ENCODE assay signal across 28 mouse cellular contexts in the genomic region with DNA sequence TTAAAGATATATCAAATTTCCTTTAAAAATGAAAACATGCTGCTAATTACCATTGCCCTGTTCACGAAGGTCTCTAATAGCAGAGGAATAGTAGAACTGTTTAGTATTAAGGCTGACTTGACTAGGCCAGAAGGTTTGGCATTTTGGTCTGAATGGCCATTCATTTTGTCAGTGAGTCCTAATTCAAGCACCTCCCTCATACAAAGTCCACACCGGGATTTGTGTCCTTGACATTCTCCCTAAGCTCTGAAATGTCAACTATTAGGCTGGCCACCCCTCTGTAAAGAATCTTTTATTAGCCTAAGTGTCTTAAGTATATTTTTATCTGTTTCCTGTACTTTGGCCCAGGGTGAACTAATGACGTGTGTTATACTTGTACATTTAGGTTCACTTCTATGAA.
DNase-seq lines count a peak whose midpoint lies in the region; ATAC-seq lines count a peak whose summit lies in the region.
"Had no signal": no experiment of that assay in that cellular context is flagged by ENCODE, and none has a peak within 500 bp of the region (broad histone marks: within the 10 kb centered on the region; RNA-seq: fewer than 3 reads in every experiment).

No protein-coding gene starts in this region.

- H3K4me3 ChIP-seq in kidney, embryonic 16.5 days (ENCODE audit: low read length): no peak overlapping the region
- H3K4me3 ChIP-seq: embryonic facial prominence, embryonic 13.5 days; embryonic facial prominence, embryonic 15.5 days; erythroblast, embryonic 14.5 days; forebrain, embryonic 10.5 days; forebrain, embryonic 12.5 days had no signal

- H3K9ac ChIP-seq in kidney, embryonic 16.5 days (replicated peaks; ENCODE audit: low read length): no peak overlapping the region
- H3K9ac ChIP-seq: embryonic facial prominence, embryonic 13.5 days; embryonic facial prominence, embryonic 15.5 days; forebrain, embryonic 12.5 days had no signal

- H3K27ac ChIP-seq in kidney, embryonic 16.5 days (ENCODE audit: low read length): no peak overlapping the region
- H3K27ac ChIP-seq: embryonic facial prominence, embryonic 13.5 days; embryonic facial prominence, embryonic 15.5 days; forebrain, embryonic 10.5 days; forebrain, embryonic 12.5 days had no signal

- no peaks in the 10 kb centered on the region for H3K4me1 ChIP-seq in kidney, embryonic 16.5 days (ENCODE audit: insufficient read depth, low read length)
- H3K4me1 ChIP-seq: embryonic facial prominence, embryonic 13.5 days; embryonic facial prominence, embryonic 15.5 days; forebrain, embryonic 10.5 days; forebrain, embryonic 12.5 days had no signal

- no peak for ATAC-seq in kidney, embryonic 16.5 days (ENCODE audit: low FRiP score, low TSS enrichment)
- ATAC-seq: activated CD4-positive, CD25-positive, alpha-beta regulatory T cell, adult 4 months; CD4-positive, CD25-positive, alpha-beta regulatory T cell, adult 4 months; forebrain, embryonic 14.5 days; forebrain, embryonic 16.5 days; Patski had no signal

- no peaks in the 10 kb centered on the region for H3K9me3 ChIP-seq in kidney, embryonic 16.5 days (ENCODE audit: low read length)
- H3K9me3 ChIP-seq: embryonic facial prominence, embryonic 13.5 days; embryonic facial prominence, embryonic 15.5 days; forebrain, embryonic 10.5 days; forebrain, embryonic 12.5 days; G1E had no signal

- peak; percentile 45 to 81 for DNase-seq in adrenal gland, adult (ENCODE audit: inconsistent age in 2 of 2, low spot score in 1 of 2)
- no peak for DNase-seq in adrenal gland, postnatal 25 days
- peak; percentile 31 for DNase-seq in adrenal gland, adult 8-10 months
- DNase-seq in adrenal gland, postnatal 4 days (ENCODE audit: low spot score in 2 of 2): no peak
- peak; percentile 12 for DNase-seq in kidney, adult 9 months
- peak; percentile 22 to 40 for DNase-seq in adrenal gland, postnatal 36 days
- no peak for DNase-seq in right cerebral cortex, postnatal 14 days
- DNase-seq: B cell, adult 2 months; cerebellum, adult 11 months; cerebellum, adult 18-20 months; cerebellum, adult 8-10 months; cerebellum, adult 9-11 months; cerebellum, postnatal 14 days; cerebellum, postnatal 36 days; embryo, embryonic 11 days had no signal

- H3K27me3 ChIP-seq in kidney, embryonic 16.5 days (ENCODE audit: insufficient read depth, low read length): no peaks in the 10 kb centered on the region
- H3K27me3 ChIP-seq: CH12.LX; embryonic facial prominence, embryonic 13.5 days; embryonic facial prominence, embryonic 15.5 days; forebrain, embryonic 12.5 days had no signal

- no peaks in the 10 kb centered on the region for H3K36me3 ChIP-seq in kidney, embryonic 16.5 days (ENCODE audit: insufficient read depth, low read length)
- H3K36me3 ChIP-seq: embryonic facial prominence, embryonic 13.5 days; embryonic facial prominence, embryonic 15.5 days; forebrain, embryonic 10.5 days; forebrain, embryonic 12.5 days; G1E had no signal

- 68% methylated on average over 3 of the region's 3 CpGs for WGBS in kidney, embryonic 16.5 days

- H3K4me2 ChIP-seq in kidney, embryonic 16.5 days (replicated peaks; ENCODE audit: low read depth, low read length): no peak overlapping the region
- H3K4me2 ChIP-seq: embryonic facial prominence, embryonic 13.5 days; embryonic facial prominence, embryonic 15.5 days; forebrain, embryonic 12.5 days had no signal

Comparison
In these comparisons a context has a peak if more than half of its experiments do, and no peak if none do; other contexts are left out.
1. DNase-seq: peak in adrenal gland, adult (2 of 2), adrenal gland, adult 8-10 months (single experiment), kidney, adult 9 months (single experiment) and adrenal gland, postnatal 36 days (2 of 2); none in adrenal gland, postnatal 25 days (single experiment), adrenal gland, postnatal 4 days (0 of 2) and right cerebral cortex, postnatal 14 days (single experiment).